Mouse (Mus musculus): Measurements from ENCODE around the gene Ear10.
"Not testable (repeated sequence)": the region's sequence is repeated elsewhere in the genome, so short reads cannot be mapped to it uniquely, and the experiment has no call there.

The Ear10 gene

GRCm38 (mm10) chr14:43923459-43923858 lies at the start of gene Ear10:
TSS of gene Ear10 (minus strand) at chr14:43923559.
- not testable (repeated sequence) for DNase-seq

- DNase-seq, result not testable (repeated sequence)
Observed at GRCm38 (mm10) chr14:43956769-43957168, 33.4 kb upstream of the Ear10 start, which contains the start of gene Ang5. TSS of gene Ang5 (plus strand) at chr14:43957069.

- not testable (repeated sequence) for DNase-seq
Observed at GRCm38 (mm10) chr14:43955074-43955473, 31.7 kb upstream of the Ear10 start.

- DNase-seq, result not testable (repeated sequence)
Observed at GRCm38 (mm10) chr14:43953382-43953781, 30.0 kb upstream of the Ear10 start.

GRCm38 (mm10) chr14:43933399-43933798 lies 10.0 kb upstream of the Ear10 start:
- DNase-seq, result not testable (repeated sequence)

- peak; percentile 32 to 56 for DNase-seq
Observed at GRCm38 (mm10) chr14:43932991-43933390, 9.6 kb upstream of the Ear10 start.

GRCm38 (mm10) chr14:43925404-43925950 lies 2.1 kb upstream of the Ear10 start:
- not testable (repeated sequence) for DNase-seq

GRCm38 (mm10) chr14:43924688-43925403 lies 1.5 kb upstream of the Ear10 start, which contains the start of gene Gm8113:
TSS of gene Gm8113 (plus strand) at chr14:43925390.
- DNase-seq, result peak; percentile 59 to 71

GRCm38 (mm10) chr14:43918214-43918613 lies 5.1 kb downstream of the Ear10 start:
- not testable (repeated sequence) for DNase-seq

GRCm38 (mm10) chr14:43898577-43898976 lies 24.8 kb downstream of the Ear10 start:
- not testable (repeated sequence) for DNase-seq

GRCm38 (mm10) chr14:43895357-43895756 lies 28.0 kb downstream of the Ear10 start:
- not testable (repeated sequence) for DNase-seq

- not testable (repeated sequence) for DNase-seq
Observed at GRCm38 (mm10) chr14:43891288-43891687, 32.1 kb downstream of the Ear10 start.

- not testable (repeated sequence) for DNase-seq
Observed at GRCm38 (mm10) chr14:43886235-43886634, 37.1 kb downstream of the Ear10 start.

- not testable (repeated sequence) for DNase-seq
Observed at GRCm38 (mm10) chr14:43879966-43880545, 43.3 kb downstream of the Ear10 start.

GRCm38 (mm10) chr14:43877789-43878188 lies 45.6 kb downstream of the Ear10 start:
- not testable (repeated sequence) for DNase-seq

- DNase-seq, result not testable (repeated sequence)
Observed at GRCm38 (mm10) chr14:43875417-43875816, 47.9 kb downstream of the Ear10 start, which contains the start of gene Ear1. TSS of gene Ear1 (minus strand) at chr14:43875517.

GRCm38 (mm10) chr14:43874862-43875261 lies 48.5 kb downstream of the Ear10 start:
- DNase-seq, result not testable (repeated sequence)

Measured in kidney, postnatal 25 days (tissue).